Mouse (Mus musculus) lung, embryonic 16.5 days (tissue): Measurements from ENCODE around the gene Mrpl10. TPM values are rescaled to one million over a fixed set of nuclear protein-coding genes. Genes with fewer than 3 reads are reported as not detected.
A peak's percentile ranks its signal among the peaks of the same experiment; 100 is the strongest.

Source experiments
- ATAC-seq: fragments of 200-750 bp; cut with Nextera tagmentation; 2 replicates; pipeline ENCODE4 v1.8.0; 2017; ENCODE audit warnings: low read depth, mild to moderate bottlenecking, moderate library complexity
- H3K27ac ChIP-seq: fragments of 300-500 bp; sonication (generic); 2 replicates; pipeline ENCODE4 v1.5.1; 2014; ENCODE audit warnings: mild to moderate bottlenecking, control low read depth, low read length
- H3K27me3 ChIP-seq: fragments of 300-500 bp; sonication (generic); 2 replicates; pipeline ENCODE4 v1.6.1; 2014; ENCODE audit warnings: low read depth, low read length, mixed read lengths; ENCODE audit not compliant: control insufficient read depth, insufficient read depth
- H3K36me3 ChIP-seq: fragments of 300-500 bp; sonication (generic); 2 replicates; pipeline ENCODE4 v1.6.1; 2014; ENCODE audit warnings: low read length; ENCODE audit not compliant: control insufficient read depth, insufficient read depth
- H3K4me1 ChIP-seq: fragments of 300-500 bp; sonication (generic); replicated peaks from 2 replicates; pipeline ENCODE4 v1.6.1; 2014; ENCODE audit warnings: low read length, mixed read lengths; ENCODE audit not compliant: control insufficient read depth, insufficient read depth
- H3K4me2 ChIP-seq: fragments of 300-500 bp; sonication (generic); 2 replicates; pipeline ENCODE4 v1.6.1; 2014; ENCODE audit warnings: low read depth, low read length, control low read depth
- H3K4me3 ChIP-seq: fragments of 300-500 bp; sonication (generic); 2 replicates; pipeline ENCODE4 v1.5.1; 2014; ENCODE audit warnings: mild to moderate bottlenecking, low read length, control low read depth
- H3K9ac ChIP-seq: fragments of 300-500 bp; sonication (generic); 2 replicates; pipeline ENCODE4 v1.6.1; 2014; ENCODE audit warnings: low read length, control low read depth
- H3K9me3 ChIP-seq: fragments of 300-500 bp; sonication (generic); 2 replicates; pipeline ENCODE4 v1.6.1; 2016; ENCODE audit warnings: low read length; ENCODE audit not compliant: control insufficient read depth
- WGBS: fragments of 180-500 bp; shearing (Covaris S2); extraction: QIAGEN DNeasy Blood & Tissue Kit; methylation state at CpG from one replicate; pipeline ENCODE4 v1.1.7; 2014; 5-methylcytosine and 5-hydroxymethylcytosine counted together
- polyA plus RNA-seq: library from polyadenylated mRNA; unstranded; fragments of >200 nt; fragmentation: Nextera tagmentation; extraction: Ambion mirVana; gene quantifications from 2 replicates; pipeline ENCODE4 v1.2.1, GENCODE M21; 2015

The Mrpl10 gene
- polyA plus RNA-seq, 1 experiment from 2014 or later = 76.5 TPM

DNA sequence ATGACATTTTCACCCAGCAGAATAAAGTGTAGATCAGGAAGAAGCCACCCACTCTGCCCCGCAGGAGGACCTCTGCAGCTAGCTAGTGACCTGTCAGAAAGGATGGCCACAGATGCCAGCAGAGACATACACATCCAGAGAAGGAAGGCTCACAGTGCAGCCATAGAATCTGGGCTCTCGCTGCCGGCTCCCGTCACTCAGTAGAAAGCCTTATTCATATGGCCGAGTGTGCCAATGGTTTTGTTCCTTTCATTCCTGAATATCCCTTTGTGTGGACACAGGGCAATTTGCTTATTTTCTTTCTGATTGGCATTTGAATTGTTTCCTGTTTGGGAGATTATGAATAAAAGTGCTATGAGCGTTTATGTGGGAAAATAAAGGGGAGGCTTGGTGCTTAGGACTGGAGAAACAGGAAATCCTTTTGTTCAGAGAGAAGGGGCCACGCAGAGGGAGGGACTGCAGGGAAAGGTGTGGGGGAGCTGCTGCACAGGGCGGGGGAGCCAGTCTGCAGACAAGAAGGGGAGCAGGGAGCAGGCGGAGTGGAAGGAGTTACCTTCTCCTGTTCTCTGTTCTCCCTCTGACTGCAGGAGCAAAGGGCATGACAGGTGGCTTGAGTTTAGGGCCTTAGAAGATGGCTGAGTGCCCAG, 22.0 kb downstream of the Mrpl10 start:
- 63% methylated on average over 9 of the region's 9 CpGs for WGBS
- ATAC-seq = no peak
- Histone ChIP-seq H3K9ac (no peak overlapping the region), H3K27me3 (no peaks in the 10 kb centered on the region), H3K4me2 (no peak overlapping the region), H3K4me1 (no peaks in the 10 kb centered on the region), H3K27ac (0 out of 2 replicates have a peak overlapping the region, but pooled peaks have one; percentile 12), H3K36me3 (peaks cover 21% of the 10 kb centered on the region), H3K4me3 (no peak overlapping the region), H3K9me3 (no peaks in the 10 kb centered on the region)

GRCm38 (mm10) chr11:97063921-97064295, 22.5 kb downstream of the Mrpl10 start:
- 83% methylated on average over 3 of the region's 3 CpGs for WGBS
- Histone ChIP-seq H3K36me3 (peaks cover 19% of the 10 kb centered on the region), H3K9me3 (no peaks in the 10 kb centered on the region), H3K27me3 (no peaks in the 10 kb centered on the region), H3K27ac (no peak overlapping the region), H3K4me1 (no peaks in the 10 kb centered on the region), H3K9ac (no peak overlapping the region), H3K4me3 (no peak overlapping the region), H3K4me2 (no peak overlapping the region)
- ATAC-seq = no peak

DNA sequence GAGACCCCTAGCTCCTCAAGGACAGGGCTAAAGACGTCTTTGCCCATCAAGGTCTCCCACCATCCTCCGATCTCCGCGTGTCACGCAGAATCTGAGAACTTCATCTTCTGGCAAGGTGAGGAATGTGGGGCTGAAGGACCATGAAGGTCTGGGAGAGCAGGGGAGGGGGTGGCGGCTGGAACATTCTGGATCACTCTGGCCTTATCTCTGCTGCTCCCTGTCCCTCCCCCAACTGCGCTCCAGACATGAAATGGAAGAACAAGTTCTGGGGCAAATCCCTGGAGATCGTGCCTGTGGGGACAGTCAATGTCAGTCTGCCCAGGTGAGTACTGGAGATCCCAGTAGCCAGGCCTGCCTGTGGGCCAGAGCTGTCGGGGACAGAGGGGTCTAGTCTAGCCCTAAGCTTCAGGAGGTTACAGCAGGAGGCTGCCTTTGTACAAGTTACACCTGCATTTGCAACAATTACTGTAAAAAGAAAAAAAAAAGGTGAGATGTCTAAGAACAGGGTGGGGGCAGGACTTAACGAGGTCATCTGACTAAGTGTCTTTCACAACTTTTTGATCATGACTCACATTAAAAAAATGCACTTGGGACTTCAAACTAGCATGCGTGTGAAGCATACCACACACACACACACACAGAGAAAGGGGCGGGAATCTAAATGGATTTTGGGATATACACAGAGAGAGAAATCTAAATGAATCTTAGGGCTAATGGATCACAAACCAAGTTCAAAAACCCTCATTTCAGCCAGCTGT, 24.4 kb downstream of the Mrpl10 start:
- H3K4me1 ChIP-seq = no peaks in the 10 kb centered on the region
- no peaks in the 10 kb centered on the region for H3K27me3 ChIP-seq
- no peak overlapping the region for H3K9ac ChIP-seq
- WGBS = 76% methylated on average over 12 of the region's 12 CpGs
- no peak overlapping the region for H3K27ac ChIP-seq
- H3K36me3 ChIP-seq = peaks cover 10% of the 10 kb centered on the region
- H3K4me2 ChIP-seq = no peak overlapping the region
- H3K4me3 ChIP-seq = no peak overlapping the region
- no peak for ATAC-seq
- H3K9me3 ChIP-seq = no peaks in the 10 kb centered on the region

- Histone ChIP-seq H3K27me3 (no peaks in the 10 kb centered on the region), H3K9me3 (no peaks in the 10 kb centered on the region), H3K27ac (no peak overlapping the region), H3K4me2 (no peak overlapping the region), H3K36me3 (peaks cover 8% of the 10 kb centered on the region), H3K9ac (no peak overlapping the region), H3K4me3 (no peak overlapping the region), H3K4me1 (no peaks in the 10 kb centered on the region)
- peak; percentile 51; the same call in 1 of the 2 replicates for ATAC-seq
- 52% methylated on average over 22 of the region's 22 CpGs for WGBS
Observed at GRCm38 (mm10) chr11:97066656-97067360, 25.4 kb downstream of the Mrpl10 start.

DNA sequence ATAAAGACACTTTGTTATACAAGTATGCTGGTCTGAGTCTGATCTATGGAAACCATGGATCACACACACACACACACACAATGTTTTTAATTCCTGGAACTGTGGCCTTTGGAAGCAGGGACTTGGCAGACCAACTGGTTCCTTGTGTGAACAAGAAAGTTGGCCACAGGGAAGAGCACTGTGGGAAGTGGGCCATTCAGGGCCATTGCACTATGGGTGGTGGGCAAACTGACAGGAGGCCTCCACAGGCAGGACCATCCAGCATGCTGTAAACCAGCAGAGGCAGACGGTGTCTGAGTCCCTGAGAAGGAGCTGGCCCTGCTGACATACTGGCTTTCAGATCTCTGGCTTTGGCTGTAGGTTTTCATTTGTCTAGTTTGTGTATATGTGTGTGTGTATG, 28.0 kb downstream of the Mrpl10 start:
- no peaks in the 10 kb centered on the region for H3K9me3 ChIP-seq
- 63% methylated on average over 1 of the region's 1 CpGs for WGBS
- ATAC-seq = no peak

DNA sequence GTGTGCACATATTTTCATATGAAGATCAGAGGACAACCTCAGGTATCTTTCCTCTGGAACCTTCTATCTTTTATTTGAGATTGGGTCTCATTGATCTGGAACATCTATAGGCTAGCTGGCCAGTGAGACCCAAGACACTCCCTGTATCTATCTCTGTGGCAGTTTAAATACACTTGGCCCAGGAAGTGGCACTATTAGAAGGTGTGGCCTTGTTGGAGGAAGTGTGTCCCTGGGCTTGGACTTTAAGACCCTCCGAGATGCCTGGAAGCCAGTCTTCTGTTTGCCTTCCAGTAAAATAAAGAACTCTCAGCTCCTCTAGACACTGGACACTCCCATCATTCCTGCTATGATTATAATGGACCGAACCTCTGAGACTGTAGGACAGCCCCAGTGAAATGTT, 28.4 kb downstream of the Mrpl10 start:
- H3K4me2 ChIP-seq = no peak overlapping the region

More for the DNA sequence above, 28.0 kb downstream of the Mrpl10 start:
- 0 out of 2 replicates have a peak, but pooled peaks cover 2% of the 10 kb centered on the region for H3K4me1 ChIP-seq
- H3K27ac ChIP-seq = no peak overlapping the region
- no peaks in the 10 kb centered on the region for H3K27me3 ChIP-seq
- no peak overlapping the region for H3K4me3 ChIP-seq
- H3K36me3 ChIP-seq = peaks cover 8% of the 10 kb centered on the region
- no peak overlapping the region for H3K4me2 ChIP-seq
- H3K9ac ChIP-seq = no peak overlapping the region

DNA sequence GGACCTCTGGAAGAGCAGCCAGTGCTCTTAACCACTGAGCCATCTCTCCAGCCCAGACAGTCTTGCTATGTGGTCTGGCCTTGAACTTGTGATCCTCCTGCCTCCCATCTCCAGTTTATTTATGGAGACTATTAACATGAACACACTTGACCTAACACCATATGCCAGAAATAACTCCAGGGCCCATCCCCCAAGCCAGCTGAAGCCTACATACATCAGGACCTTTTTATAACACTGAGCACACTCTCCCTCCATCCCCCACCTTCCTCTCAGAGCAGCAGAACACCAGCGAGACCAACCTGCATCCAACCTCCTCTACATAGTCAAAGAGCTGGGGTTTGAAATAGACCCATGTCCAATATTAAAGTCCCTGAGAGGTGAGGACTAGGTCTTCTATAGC, 29.8 kb downstream of the Mrpl10 start:
- Histone ChIP-seq H3K9me3 (no peaks in the 10 kb centered on the region), H3K4me3 (no peak overlapping the region), H3K27ac (no peak overlapping the region), H3K4me1 (0 out of 2 replicates have a peak, but pooled peaks cover 2% of the 10 kb centered on the region), H3K9ac (no peak overlapping the region), H3K36me3 (peaks cover 8% of the 10 kb centered on the region), H3K27me3 (no peaks in the 10 kb centered on the region), H3K4me2 (no peak overlapping the region)
- ATAC-seq = no peak
- 56% methylated on average over 1 of the region's 1 CpGs for WGBS

More for the DNA sequence above, 28.4 kb downstream of the Mrpl10 start:
- H3K27me3 ChIP-seq = no peaks in the 10 kb centered on the region
- no peak overlapping the region for H3K9ac ChIP-seq
- WGBS = 65% methylated on average over 2 of the region's 2 CpGs
- no peak overlapping the region for H3K4me3 ChIP-seq
- 0 out of 2 replicates have a peak, but pooled peaks cover 2% of the 10 kb centered on the region for H3K4me1 ChIP-seq
- no peak for ATAC-seq
- H3K27ac ChIP-seq = no peak overlapping the region
- peaks cover 8% of the 10 kb centered on the region for H3K36me3 ChIP-seq
- H3K9me3 ChIP-seq = no peaks in the 10 kb centered on the region

GRCm38 (mm10) chr11:97072533-97072932, 31.2 kb downstream of the Mrpl10 start:
- H3K9me3 ChIP-seq = no peaks in the 10 kb centered on the region
- H3K4me3 ChIP-seq = no peak overlapping the region
- H3K4me1 ChIP-seq = 0 out of 2 replicates have a peak, but pooled peaks cover 2% of the 10 kb centered on the region
- H3K27me3 ChIP-seq = no peaks in the 10 kb centered on the region
- H3K4me2 ChIP-seq = no peak overlapping the region
- no peak overlapping the region for H3K27ac ChIP-seq
- H3K36me3 ChIP-seq = peaks cover 4% of the 10 kb centered on the region
- WGBS = 28% methylated on average over 3 of the region's 3 CpGs
- H3K9ac ChIP-seq = no peak overlapping the region
- 0 out of 2 replicates have a peak, but pooled peaks have one; percentile 40 for ATAC-seq

- H3K4me3 ChIP-seq = no peak overlapping the region
- no peak overlapping the region for H3K27ac ChIP-seq
- WGBS = 38% methylated on average over 8 of the region's 8 CpGs
- ATAC-seq = peak; percentile 65; the same call in 1 of the 2 replicates
- H3K9me3 ChIP-seq = no peaks in the 10 kb centered on the region
- H3K9ac ChIP-seq = no peak overlapping the region
- 0 out of 2 replicates have a peak, but pooled peaks cover 2% of the 10 kb centered on the region for H3K4me1 ChIP-seq
- H3K4me2 ChIP-seq = no peak overlapping the region
- no peaks in the 10 kb centered on the region for H3K36me3 ChIP-seq
- H3K27me3 ChIP-seq = no peaks in the 10 kb centered on the region
Observed at GRCm38 (mm10) chr11:97074235-97074634, 32.9 kb downstream of the Mrpl10 start.
